Mouse (Mus musculus) Patski (cell line): ENCODE measurements around the gene Vmp1. TPM values are rescaled to one million over a fixed set of nuclear protein-coding genes. Genes with fewer than 3 reads are reported as not detected.
A peak's percentile ranks its signal among the peaks of the same experiment; 100 is the strongest.

ENCODE experiments used
- ATAC-seq: fragments of 100-300 bp; one replicate; pipeline ENCODE4 v1.8.0; 2021
- CTCF ChIA-PET: fragments of 350-600 bp; sonication (Branson Sonifier 250); formaldehyde crosslinking; loops from one replicate; lab custom pipeline; 2022; ENCODE audit warnings: inconsistent platforms; lab: Charles Lee
- POLR2A ChIA-PET: fragments of 350-600 bp; sonication (Branson Sonifier 250); formaldehyde crosslinking; loops from one replicate; lab custom pipeline; 2022; ENCODE audit warnings: antibody characterized with exemption, inconsistent platforms; lab: Charles Lee
- DNase-seq: peaks from one replicate; pipeline ENCODE4 v3.0.0-alpha.2; 2011; ENCODE audit warnings: low read depth, low spot score
- H3K27me3 ChIP-seq: fragments of 371-371 bp; one replicate; pipeline ENCODE4 v1.5.1; 2021
- CTCF ChIP-seq: fragments of 100-300 bp; IDR thresholded peaks from one replicate; pipeline ENCODE4 v1.5.1; 2021
- in situ Hi-C: fragments of 300-500 bp; cut with MboI; formaldehyde crosslinking; loops from 3 replicates; pipeline ENCODE4 v1.11.1; 2018; ENCODE audit warnings: low pct_unique_long_range_greater_than_20kb, mixed read lengths
- polyA plus RNA-seq: library from polyadenylated mRNA; unstranded; gene quantifications from one replicate; pipeline ENCODE4 v1.2.3, GENCODE M21; 2021

The Vmp1 gene
- polyA plus RNA-seq, 1 experiment from 2014 or later, result 443 TPM

DNA sequence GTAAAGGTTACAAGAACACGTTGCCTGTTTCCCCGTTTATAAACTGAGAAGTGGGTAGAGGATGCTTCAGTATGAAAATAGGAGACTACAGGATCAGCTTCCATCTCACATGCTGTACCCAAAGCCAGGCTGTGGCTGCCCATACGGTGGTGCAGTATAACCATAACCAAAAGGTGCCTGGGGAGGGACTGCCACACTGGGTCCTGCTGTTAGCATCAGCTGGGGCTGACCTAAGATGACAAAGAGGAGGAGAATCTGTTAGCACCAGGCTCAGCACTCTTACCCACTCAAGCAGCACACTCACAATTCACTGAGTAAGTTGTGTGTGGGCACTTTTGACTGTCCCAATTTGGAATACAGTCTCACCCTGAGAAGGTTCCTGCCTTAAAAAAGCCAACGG is 11.8 kb upstream of the Vmp1 start:
- H3K27me3 ChIP-seq, result no peaks in the 10 kb centered on the region
- POLR2A ChIA-PET, result interaction anchor here (0.7 kb wide), 1 partner anchor 175 kb away, joined by 7 read pairs; no protein-coding TSS in a partner anchor
- no peak for DNase-seq
- CTCF ChIA-PET, result interaction anchor here (1.1 kb wide), 1 partner anchor 9 kb away, joined by 3 read pairs; no protein-coding TSS in a partner anchor
- ATAC-seq, result no peak
- in situ Hi-C loops, result no loop called here
- no peak for TF ChIP-seq CTCF

DNA sequence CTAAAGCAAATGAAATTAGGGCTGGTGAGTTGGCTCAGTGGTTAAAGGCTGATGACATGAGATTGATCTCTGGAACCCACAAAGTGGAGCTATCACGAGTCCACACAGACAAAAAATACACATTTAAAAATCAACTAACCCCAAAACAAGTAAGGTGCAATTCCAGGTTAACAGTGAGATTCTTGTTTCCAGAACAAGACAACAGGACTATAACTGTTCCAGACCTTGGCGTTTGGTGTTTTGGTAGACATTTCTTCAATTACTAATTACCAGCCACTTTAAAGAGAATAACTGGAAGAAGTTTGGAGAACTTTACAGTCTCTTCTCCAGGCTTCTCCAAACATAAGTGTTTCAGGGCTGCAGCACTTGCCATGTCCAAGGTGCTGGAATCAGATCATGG is 8.9 kb upstream of the Vmp1 start:
- ATAC-seq, result no peak
- in situ Hi-C loops, result no loop called here
- no peak for TF ChIP-seq CTCF
- H3K27me3 ChIP-seq, result no peaks in the 10 kb centered on the region
- ChIA-PET POLR2A (no interaction called here), CTCF (no interaction called here)
- DNase-seq, result no peak

DNA sequence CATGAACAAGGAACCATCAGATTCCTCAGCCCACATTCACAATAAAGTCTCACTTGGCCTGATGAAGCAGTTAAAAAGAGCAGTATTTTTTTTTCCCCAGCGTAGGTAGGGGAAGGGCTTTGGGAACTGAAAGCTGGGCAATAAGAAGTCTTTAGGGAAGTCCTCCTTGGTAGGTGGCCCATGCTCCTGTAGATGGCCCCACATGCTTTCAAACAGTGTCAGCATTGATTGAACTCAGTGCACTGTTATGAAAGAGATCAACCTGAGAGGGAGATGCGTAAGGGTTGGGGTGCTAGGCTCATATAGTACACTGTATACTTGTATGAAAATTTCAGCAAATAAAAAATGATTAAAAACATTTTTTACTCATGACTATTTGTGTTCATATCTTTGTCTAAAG is 8.3 kb upstream of the Vmp1 start:
- ATAC-seq (peak; percentile 14), DNase-seq (no peak)
- TF ChIP-seq CTCF, result peak; percentile 19
- CTCF ChIA-PET, result no interaction called here
- in situ Hi-C loops, result no loop called here
- H3K27me3 ChIP-seq, result no peaks in the 10 kb centered on the region
- POLR2A ChIA-PET, result interaction anchor here (1.2 kb wide), 1 partner anchor 10 kb away, joined by 4 read pairs; no protein-coding TSS in a partner anchor

DNA sequence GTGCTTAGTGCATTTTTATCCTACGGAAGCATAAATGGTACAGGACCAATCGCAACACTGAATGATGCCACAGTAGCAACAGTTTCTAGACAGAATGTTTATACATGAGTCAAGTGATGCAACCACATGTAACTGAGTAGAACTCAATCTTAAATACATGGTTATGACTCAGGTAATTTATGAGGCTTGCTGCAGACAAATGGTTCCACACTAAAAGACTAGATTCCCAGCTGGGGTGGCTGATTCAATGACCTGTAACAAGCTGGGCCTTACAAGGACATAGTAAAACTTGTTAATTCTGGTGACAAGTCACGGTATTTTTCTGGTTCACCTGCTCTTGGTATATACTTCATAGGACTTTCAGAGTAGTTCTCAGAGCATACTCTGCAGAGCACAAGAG is 7.8 kb upstream of the Vmp1 start:
- ATAC-seq, result peak; percentile 84
- no peak for TF ChIP-seq CTCF
- in situ Hi-C loops, result no loop called here

DNA sequence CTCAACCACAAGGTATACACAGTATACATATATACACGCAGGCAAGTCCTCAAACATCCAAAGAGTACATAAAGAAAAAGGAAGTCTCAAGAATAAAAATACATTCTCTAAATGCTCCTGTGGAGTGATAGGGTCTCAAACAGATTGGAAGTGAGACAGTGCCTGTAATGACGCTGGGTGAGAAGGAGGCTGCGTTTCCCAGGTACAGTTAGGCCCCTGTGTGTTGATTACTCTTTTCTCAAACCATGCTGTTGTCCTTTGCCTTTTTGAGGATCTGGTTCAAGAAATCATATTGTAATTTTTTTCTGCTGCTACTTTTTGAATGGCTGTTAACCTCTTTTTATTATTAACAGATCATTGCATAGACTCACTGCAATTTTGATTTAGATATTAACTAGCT is 6.7 kb upstream of the Vmp1 start:
- no peaks in the 10 kb centered on the region for H3K27me3 ChIP-seq
- no peak for DNase-seq
- no peak for TF ChIP-seq CTCF
- ChIA-PET CTCF (no interaction called here), POLR2A (interaction anchor here (0.9 kb wide), 1 partner anchor 9 kb away, joined by 3 read pairs; no protein-coding TSS in a partner anchor)
- no peak for ATAC-seq
- in situ Hi-C loops, result no loop called here

More for the DNA sequence above, 7.8 kb upstream of the Vmp1 start:
- no peaks in the 10 kb centered on the region for H3K27me3 ChIP-seq
- DNase-seq, result no peak
- ChIA-PET POLR2A (interaction anchor here (1.2 kb wide), 1 partner anchor 11 kb away, joined by 4 read pairs; no protein-coding TSS in a partner anchor), CTCF (no interaction called here)

DNA sequence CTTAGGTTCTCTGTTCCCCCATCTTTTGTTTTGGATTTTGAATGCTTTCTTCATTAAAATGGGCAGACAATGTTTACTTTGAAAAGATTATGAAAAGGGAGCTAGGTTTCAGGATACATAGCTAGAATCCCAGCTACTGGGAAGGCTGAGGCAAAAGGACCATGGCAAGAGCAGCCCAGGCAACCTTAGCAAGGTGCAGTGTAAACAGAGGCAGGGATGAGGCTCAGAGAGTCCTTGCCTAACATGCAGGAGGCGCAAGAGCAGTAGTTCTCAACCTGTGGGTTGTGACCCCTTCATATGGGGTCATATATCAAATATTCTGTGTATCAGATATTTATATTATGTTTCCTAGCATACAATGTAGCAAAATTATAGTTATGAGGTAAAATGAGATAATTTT is 1.7 kb upstream of the Vmp1 start:
- in situ Hi-C loops, result no loop called here
- ATAC-seq, result no peak
- ChIA-PET POLR2A (no interaction called here), CTCF (interaction anchor here (1.0 kb wide), 1 partner anchor 32 kb away, joined by 3 read pairs; no protein-coding TSS in a partner anchor)
- no peak for DNase-seq
- H3K27me3 ChIP-seq, result no peaks in the 10 kb centered on the region
- no peak for TF ChIP-seq CTCF

DNA sequence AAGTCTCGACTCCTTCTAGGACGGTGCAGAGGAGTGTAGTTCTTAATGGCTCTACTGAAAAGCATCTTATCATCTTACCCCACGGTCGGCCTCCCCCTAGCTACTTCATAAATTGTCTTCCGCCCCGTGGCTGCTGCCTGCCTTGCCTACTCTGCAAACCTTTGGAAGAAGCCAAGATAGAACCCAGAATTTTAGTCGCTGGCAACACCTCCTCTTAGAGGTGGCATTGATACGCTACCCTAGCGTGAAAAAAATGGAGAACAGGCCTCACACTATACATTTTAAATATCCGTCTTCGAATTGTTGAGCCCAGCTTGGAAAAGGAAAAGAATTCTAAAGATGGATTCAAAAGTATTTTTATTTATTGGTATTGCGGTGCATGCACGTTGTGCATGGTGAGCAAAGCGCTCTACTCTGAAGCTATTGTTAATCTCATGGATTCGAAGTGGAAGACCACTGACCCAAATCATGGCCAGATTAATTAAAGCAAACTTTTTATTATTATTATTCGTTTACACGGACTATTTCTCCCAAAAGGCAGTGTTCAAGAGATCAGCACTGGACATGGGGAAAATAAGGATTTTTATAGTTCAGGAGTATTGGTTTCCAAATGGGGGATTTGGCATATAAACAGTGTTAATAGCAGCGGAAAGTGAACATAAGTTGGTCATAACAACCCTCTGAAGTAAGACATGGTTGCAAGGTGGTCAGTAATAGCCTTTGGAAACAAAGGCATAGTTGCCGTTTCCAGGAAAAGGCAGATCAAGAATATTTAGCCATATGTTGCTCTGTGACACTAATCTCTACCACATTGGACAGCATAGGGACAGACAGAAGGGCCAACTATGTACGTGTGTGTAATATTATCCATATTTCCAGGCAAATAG is 733 bp upstream of the Vmp1 start:
- DNase-seq, result no peak
- TF ChIP-seq CTCF, result no peak
- POLR2A ChIA-PET, result interaction anchor here (0.7 to 2.0 kb wide), 3 partner anchors 14 to 233 kb away, joined by 3 to 5 read pairs (median 5); no protein-coding TSS in a partner anchor
- in situ Hi-C loops, result loop anchor here (5.0 kb wide), 1 partner anchor 73 kb away; the partner anchor contains the start of gene Cltc
- H3K27me3 ChIP-seq, result no peaks in the 10 kb centered on the region
- CTCF ChIA-PET, result no interaction called here
- ATAC-seq, result no peak

GRCm38 (mm10) chr11:86682861-86683260 is 775 bp downstream of the Vmp1 start:
- no peak for TF ChIP-seq CTCF
- no peak for ATAC-seq
- DNase-seq, result no peak
- ChIA-PET POLR2A (interaction anchor here (0.6 to 2.5 kb wide), 6 partner anchors 13 to 101 kb away, joined by 3 to 10 read pairs (median 4); partner anchors contain the start of gene Cltc), CTCF (interaction anchor here (1.2 to 2.0 kb wide), 3 partner anchors 12 to 29 kb away, joined by 3 to 7 read pairs (median 4); no protein-coding TSS in a partner anchor)
- in situ Hi-C loops, result loop anchor here (5.0 kb wide), 1 partner anchor 74 kb away; the partner anchor contains the start of gene Cltc
- no peaks in the 10 kb centered on the region for H3K27me3 ChIP-seq

DNA sequence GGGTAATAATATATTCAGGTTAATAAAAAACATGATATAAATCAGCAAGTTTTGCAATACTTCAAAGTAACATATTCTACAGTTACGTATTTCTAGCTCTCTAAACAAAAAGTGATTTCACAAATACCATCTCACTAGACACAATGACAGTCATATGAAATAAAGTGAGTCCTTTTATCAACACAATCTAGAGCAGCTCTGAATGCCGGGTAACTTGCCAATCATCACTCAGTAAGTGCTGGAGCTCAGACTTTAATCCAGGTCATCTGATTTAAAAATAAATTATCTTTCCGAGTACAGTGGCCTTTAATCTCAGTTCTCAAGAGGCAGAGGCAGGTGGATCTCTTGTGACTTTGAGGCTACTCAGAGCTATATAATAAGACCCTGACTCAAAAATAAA is 2.2 kb downstream of the Vmp1 start:
- CTCF ChIA-PET, result interaction anchor here (0.7 to 2.0 kb wide), 5 partner anchors 10 to 68 kb away, joined by 3 to 7 read pairs (median 4); no protein-coding TSS in a partner anchor
- in situ Hi-C loops, result loop anchor here (5.0 kb wide), 1 partner anchor 76 kb away; the partner anchor contains the start of gene Cltc
- H3K27me3 ChIP-seq, result no peaks in the 10 kb centered on the region
- no peak for ATAC-seq
- no peak for DNase-seq
- TF ChIP-seq CTCF, result no peak
- POLR2A ChIA-PET, result interaction anchor here (0.6 to 2.5 kb wide), 2 partner anchors 9 to 75 kb away, joined by 3 to 6 read pairs; partner anchors contain the start of gene Cltc

DNA sequence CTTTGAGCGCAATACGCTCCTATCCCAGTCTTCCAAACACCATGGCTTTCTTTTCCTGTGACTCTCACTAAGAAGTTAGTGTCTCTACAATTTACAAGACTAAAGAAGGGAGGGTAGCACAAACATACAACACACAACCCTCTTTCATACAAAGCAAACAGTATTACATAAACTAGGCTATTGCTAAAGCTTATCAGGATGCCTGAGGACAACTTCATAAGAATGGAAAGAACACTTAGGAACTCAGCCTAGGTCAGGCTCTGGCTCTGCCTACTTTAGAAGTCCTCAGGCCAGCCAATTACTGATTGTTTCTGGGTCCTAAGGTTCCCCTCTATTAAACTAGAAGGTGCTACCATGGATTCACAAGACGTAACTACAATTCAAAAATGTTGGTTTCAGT is 2.9 kb downstream of the Vmp1 start:
- no peak for TF ChIP-seq CTCF
- DNase-seq (no peak), ATAC-seq (no peak)
- POLR2A ChIA-PET, result no interaction called here
- H3K27me3 ChIP-seq, result no peaks in the 10 kb centered on the region
- in situ Hi-C loops, result loop anchor here (5.0 kb wide), 1 partner anchor 77 kb away; the partner anchor contains the start of gene Cltc
- CTCF ChIA-PET, result interaction anchor here (1.9 to 2.0 kb wide), 2 partner anchors 17 to 27 kb away, joined by 6 to 7 read pairs; no protein-coding TSS in a partner anchor
